In the genomic region with DNA sequence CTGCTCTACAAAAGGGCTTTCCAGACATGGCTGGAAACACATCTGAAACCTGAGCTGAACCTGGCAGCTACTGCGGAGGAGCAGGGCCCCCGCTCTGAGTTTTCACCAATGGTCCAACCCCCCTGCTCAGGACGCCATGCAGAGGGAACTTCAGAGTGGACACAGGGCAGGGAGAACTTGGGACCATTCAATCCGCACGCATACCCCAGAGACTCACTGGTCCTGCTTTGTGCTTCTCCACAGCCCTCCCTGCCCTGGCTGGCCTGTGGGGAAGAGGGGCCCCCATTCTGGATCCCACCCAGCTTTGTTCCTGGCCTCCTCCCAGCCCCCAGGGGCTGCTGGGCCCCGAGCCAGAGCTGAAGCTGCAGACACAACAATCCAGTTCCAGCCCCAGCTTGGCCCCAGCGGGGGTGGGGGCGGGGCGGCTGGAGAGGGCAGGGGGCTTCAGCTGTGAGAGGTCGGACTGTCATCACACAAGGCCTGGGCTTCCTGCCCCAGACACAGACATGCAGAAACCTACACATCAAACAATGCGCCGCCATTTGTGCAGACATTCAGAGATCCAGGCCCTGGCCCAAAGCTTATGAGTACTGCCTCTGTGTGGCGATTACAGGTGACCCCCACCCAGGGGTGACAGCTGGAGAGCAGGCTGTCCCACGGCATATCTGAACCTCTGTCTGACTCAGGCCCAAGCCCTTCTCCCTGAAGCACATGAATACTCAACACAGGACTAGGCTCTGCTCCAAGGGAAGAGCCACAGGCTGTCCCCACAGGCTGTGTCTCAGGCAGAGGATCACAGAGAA, we compare ENCODE assay signal across 8 mouse cellular contexts. TPM values are rescaled to one million over a fixed set of nuclear protein-coding genes. Genes with fewer than 3 reads are reported as not detected.
A peak's percentile ranks its signal among the peaks of the same experiment; 100 is the strongest.
DNase-seq lines count a peak whose midpoint lies in the region; ATAC-seq and TF ChIP-seq lines count a peak whose summit lies in the region.

No protein-coding gene starts in this region.

- WGBS in kidney, embryonic 16.5 days, result 18% methylated on average over 14 of the region's 14 CpGs
- WGBS in heart, embryonic 12.5 days, result 16% methylated on average over 14 of the region's 14 CpGs
- WGBS in limb, embryonic 14.5 days, result 11% methylated on average over 14 of the region's 14 CpGs
- WGBS in neural tube, embryonic 15.5 days, result 19% methylated on average over 14 of the region's 14 CpGs

- H3K9ac ChIP-seq in kidney, embryonic 16.5 days (replicated peaks; ENCODE audit: low read length), result peak overlapping the region; percentile 48
- peak overlapping the region; percentile 62 for H3K9ac ChIP-seq in heart, embryonic 12.5 days
- H3K9ac ChIP-seq in limb, embryonic 14.5 days (ENCODE audit: low read depth, low read length, severe bottlenecking), result peak overlapping the region; percentile 47
- H3K9ac ChIP-seq in neural tube, embryonic 15.5 days (replicated peaks), result no peak overlapping the region

- H3K27me3 ChIP-seq in kidney, embryonic 16.5 days (ENCODE audit: insufficient read depth, low read length), result no peaks in the 10 kb centered on the region
- no peaks in the 10 kb centered on the region for H3K27me3 ChIP-seq in heart, embryonic 12.5 days (replicated peaks)
- H3K27me3 ChIP-seq in limb, embryonic 14.5 days (ENCODE audit: control insufficient read depth, insufficient read depth, low read length), result no peaks in the 10 kb centered on the region
- no peaks in the 10 kb centered on the region for H3K27me3 ChIP-seq in neural tube, embryonic 15.5 days (replicated peaks)

- peaks cover 24% of the 10 kb centered on the region for H3K36me3 ChIP-seq in kidney, embryonic 16.5 days (ENCODE audit: insufficient read depth, low read length)
- H3K36me3 ChIP-seq in heart, embryonic 12.5 days, result peaks cover 27% of the 10 kb centered on the region
- H3K36me3 ChIP-seq in limb, embryonic 14.5 days (ENCODE audit: control insufficient read depth, insufficient read depth, low read length), result peaks cover 23% of the 10 kb centered on the region
- H3K36me3 ChIP-seq in neural tube, embryonic 15.5 days, result peaks cover 7% of the 10 kb centered on the region

- peaks cover 25% of the 10 kb centered on the region for H3K4me1 ChIP-seq in kidney, embryonic 16.5 days (ENCODE audit: insufficient read depth, low read length)
- H3K4me1 ChIP-seq in heart, embryonic 12.5 days (replicated peaks), result peaks cover 65% of the 10 kb centered on the region
- peaks cover 25% of the 10 kb centered on the region for H3K4me1 ChIP-seq in limb, embryonic 14.5 days (ENCODE audit: control insufficient read depth, insufficient read depth, low read length)
- peaks cover 37% of the 10 kb centered on the region for H3K4me1 ChIP-seq in neural tube, embryonic 15.5 days

- H3K9me3 ChIP-seq in kidney, embryonic 16.5 days (ENCODE audit: low read length), result no peaks in the 10 kb centered on the region
- no peaks in the 10 kb centered on the region for H3K9me3 ChIP-seq in heart, embryonic 12.5 days (replicated peaks)
- H3K9me3 ChIP-seq in limb, embryonic 14.5 days (ENCODE audit: control insufficient read depth, low read length), result no peaks in the 10 kb centered on the region
- no peaks in the 10 kb centered on the region for H3K9me3 ChIP-seq in neural tube, embryonic 15.5 days (replicated peaks)

- no peak for TF ChIP-seq POLR2A in limb, embryonic 14.5 days (IDR thresholded peaks at IDR 0.05; ENCODE audit: borderline replicate concordance, extremely low read depth, insufficient read depth, insufficient read length)

- peak; percentile 69 for ATAC-seq in kidney, embryonic 16.5 days (ENCODE audit: low FRiP score, low TSS enrichment)
- peak; percentile 82 for ATAC-seq in heart, embryonic 12.5 days (ENCODE audit: insufficient number of reproducible peaks, low FRiP score)
- peak; percentile 75 for ATAC-seq in limb, embryonic 14.5 days (ENCODE audit: low FRiP score, low read depth)
- peak; percentile 60 for ATAC-seq in neural tube, embryonic 15.5 days (ENCODE audit: low FRiP score)

- peak overlapping the region; percentile 72 for H3K27ac ChIP-seq in kidney, embryonic 16.5 days (ENCODE audit: low read length)
- peak overlapping the region; percentile 96 for H3K27ac ChIP-seq in heart, embryonic 12.5 days (ENCODE audit: poor library complexity, severe bottlenecking)
- peak overlapping the region; percentile 95 for H3K27ac ChIP-seq in limb, embryonic 14.5 days (replicated peaks; ENCODE audit: low read depth, low read length)
- peak overlapping the region; percentile 81 for H3K27ac ChIP-seq in neural tube, embryonic 15.5 days (replicated peaks)

- no peak overlapping the region for H3K4me3 ChIP-seq in kidney, embryonic 16.5 days (ENCODE audit: low read length)
- H3K4me3 ChIP-seq in heart, embryonic 12.5 days, result no peak overlapping the region
- peak overlapping the region; percentile 15; the same call in 1 of the 2 replicates for H3K4me3 ChIP-seq in limb, embryonic 14.5 days (replicated peaks; ENCODE audit: low read length)
- no peak overlapping the region for H3K4me3 ChIP-seq in neural tube, embryonic 15.5 days (replicated peaks)

- no peak for DNase-seq in kidney, adult 9 months
- DNase-seq in embryo, embryonic 10.5 days (ENCODE audit: low spot score), result peak; percentile 61
- DNase-seq in limb, embryonic 14.5 days (ENCODE audit: low spot score), result peak; percentile 89
- DNase-seq in thymus, postnatal 14 days, result no peak
- DNase-seq in right cerebral cortex, adult 2 months (ENCODE audit: low spot score in 2 of 2), result no peak

- H3K4me2 ChIP-seq in kidney, embryonic 16.5 days (replicated peaks; ENCODE audit: low read depth, low read length), result 0 out of 2 replicates have a peak overlapping the region, but pooled peaks have one; percentile 1
- peak overlapping the region; percentile 43 for H3K4me2 ChIP-seq in heart, embryonic 12.5 days
- peak overlapping the region; percentile 37 for H3K4me2 ChIP-seq in limb, embryonic 14.5 days (replicated peaks; ENCODE audit: low read depth, low read length, severe bottlenecking)
- H3K4me2 ChIP-seq in neural tube, embryonic 15.5 days, result no peak overlapping the region

RNA-seq across cellular contexts. Expression of a gene that starts 10.8 kb away (rescaled TPM):
- polyA plus RNA-seq in kidney, embryonic 16.5 days (2015; fragmentation: Nextera tagmentation; extraction: Ambion mirVana), result 442 and 470 TPM in 2 replicates
- 245 and 246 TPM in 2 replicates for polyA plus RNA-seq in heart, embryonic 12.5 days (2016; fragmentation: Nextera tagmentation; extraction: Ambion mirVana)
- polyA plus RNA-seq in limb, embryonic 14.5 days (2012; rRNA removed), result 708 and 919 TPM in 2 replicates
- 1,017 and 1,089 TPM in 2 replicates for polyA plus RNA-seq in limb, embryonic 14.5 days (2014; fragmentation: Nextera tagmentation; extraction: Ambion mirVana)
- 210 and 222 TPM in 2 replicates for polyA plus RNA-seq in neural tube, embryonic 15.5 days (2015; fragmentation: Nextera tagmentation; extraction: Ambion mirVana)

RNA-seq across cellular contexts. Expression of a gene that starts 34.3 kb away (rescaled TPM):
- polyA plus RNA-seq in kidney, embryonic 16.5 days (2015; fragmentation: Nextera tagmentation; extraction: Ambion mirVana), result 48.9 and 50.7 TPM in 2 replicates
- polyA plus RNA-seq in heart, embryonic 12.5 days (2016; fragmentation: Nextera tagmentation; extraction: Ambion mirVana), result 33.1 and 35.6 TPM in 2 replicates
- 74.6 and 112 TPM in 2 replicates for polyA plus RNA-seq in limb, embryonic 14.5 days (2012; rRNA removed)
- 43.7 and 45.0 TPM in 2 replicates for polyA plus RNA-seq in limb, embryonic 14.5 days (2014; fragmentation: Nextera tagmentation; extraction: Ambion mirVana)
- polyA plus RNA-seq in neural tube, embryonic 15.5 days (2015; fragmentation: Nextera tagmentation; extraction: Ambion mirVana), result 162 and 188 TPM in 2 replicates

RNA-seq across cellular contexts. Expression of a gene that starts 39.3 kb away (rescaled TPM):
- polyA plus RNA-seq in kidney, embryonic 16.5 days (2015; fragmentation: Nextera tagmentation; extraction: Ambion mirVana), result 10.1 and 11.3 TPM in 2 replicates
- 6.3 and 6.7 TPM in 2 replicates for polyA plus RNA-seq in heart, embryonic 12.5 days (2016; fragmentation: Nextera tagmentation; extraction: Ambion mirVana)
- 25.9 and 27.8 TPM in 2 replicates for polyA plus RNA-seq in limb, embryonic 14.5 days (2012; rRNA removed)
- polyA plus RNA-seq in limb, embryonic 14.5 days (2014; fragmentation: Nextera tagmentation; extraction: Ambion mirVana), result 5.4 and 7.3 TPM in 2 replicates
- 4.5 and 4.9 TPM in 2 replicates for polyA plus RNA-seq in neural tube, embryonic 15.5 days (2015; fragmentation: Nextera tagmentation; extraction: Ambion mirVana)

RNA-seq across cellular contexts. Expression of a gene that starts 57.1 kb away (rescaled TPM):
- polyA plus RNA-seq in kidney, embryonic 16.5 days (2015; fragmentation: Nextera tagmentation; extraction: Ambion mirVana), result 94.5 and 99.0 TPM in 2 replicates
- polyA plus RNA-seq in heart, embryonic 12.5 days (2016; fragmentation: Nextera tagmentation; extraction: Ambion mirVana), result 43.2 and 44.3 TPM in 2 replicates
- 79.1 and 91.0 TPM in 2 replicates for polyA plus RNA-seq in limb, embryonic 14.5 days (2012; rRNA removed)
- polyA plus RNA-seq in limb, embryonic 14.5 days (2014; fragmentation: Nextera tagmentation; extraction: Ambion mirVana), result 83.2 and 90.5 TPM in 2 replicates
- 56.8 and 59.8 TPM in 2 replicates for polyA plus RNA-seq in neural tube, embryonic 15.5 days (2015; fragmentation: Nextera tagmentation; extraction: Ambion mirVana)

Comparison
In these comparisons a context has a peak if more than half of its experiments do, and no peak if none do; other contexts are left out.
1. DNase-seq: peak in embryo, embryonic 10.5 days (single experiment) and limb, embryonic 14.5 days (single experiment); none in kidney, adult 9 months (single experiment), thymus, postnatal 14 days (single experiment) and right cerebral cortex, adult 2 months (0 of 2).
2. Peak in every context shown above with its lines, with median percentiles within 50 percentile points of each other: ATAC-seq and H3K27ac ChIP-seq.